Mouse (Mus musculus): ENCODE data around the gene Dapl1.

DNA sequence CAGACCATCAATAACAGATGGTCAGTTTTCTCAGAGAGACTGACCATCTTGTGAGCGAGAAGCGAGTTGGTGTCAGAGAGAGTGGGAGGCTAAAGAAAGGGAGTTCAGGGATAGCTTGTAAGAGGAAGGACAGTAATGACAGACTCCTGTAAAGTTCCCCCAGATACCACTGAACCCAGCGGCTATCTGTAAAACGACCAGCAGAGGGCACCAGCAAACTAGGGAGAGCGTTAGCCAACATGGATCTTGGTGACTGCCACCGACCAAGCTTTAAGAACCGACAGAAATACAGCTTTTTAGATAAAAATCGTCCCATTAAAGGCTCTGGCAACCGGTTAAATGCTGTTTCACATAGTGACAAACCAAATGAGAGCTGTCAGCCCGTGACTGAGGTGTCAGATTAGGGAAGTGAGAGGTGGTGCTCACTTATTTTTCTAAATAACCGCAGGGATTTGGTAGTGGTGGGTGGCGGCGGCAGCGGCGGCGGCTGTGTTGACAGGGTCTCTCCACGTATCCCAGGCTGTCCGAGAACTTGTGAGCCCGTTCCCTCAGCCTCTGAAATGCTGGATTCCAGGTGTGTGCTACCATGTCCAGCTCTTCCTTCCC is 37.7 kb downstream of the Dapl1 start:
- peak; percentile 63; the same call in 1 of the 2 replicates for TF ChIP-seq CTCF (IDR thresholded peaks at IDR 0.05; ENCODE audit: control insufficient read depth, insufficient read depth, insufficient replicate concordance, low read depth, low read length)
- no peak for TF ChIP-seq POLR2A (IDR thresholded peaks at IDR 0.05; ENCODE audit: control insufficient read depth, low read depth, low read length)
